Mouse (Mus musculus) MEL (cell line): ENCODE measurements around the gene Stmnd1.

Experiments used
- CTCF ChIP-seq, 3 experiments: IDR thresholded peaks in 2 of 3; conservative IDR thresholded peaks in 1 of 3; 2 replicates each; pipeline ENCODE4 v1.5.1; 2011 to 2012; ENCODE audit warnings: low read length in 3 of 3, low read depth in 2 of 3, mild to moderate bottlenecking in 2 of 3, improper control_type of control experiment in 1 of 3, inconsistent platforms in 1 of 3, mixed read lengths in 1 of 3, moderate library complexity in 1 of 3; ENCODE audit not compliant: control insufficient read depth in 1 of 3, insufficient read depth in 1 of 3, poor library complexity in 1 of 3, severe bottlenecking in 1 of 3
- ETS1 ChIP-seq: IDR thresholded peaks from 2 replicates; pipeline ENCODE4 v1.6.1; 2012; ENCODE audit warnings: low read depth, mild to moderate bottlenecking, inconsistent platforms, low read length, improper control_type of control experiment, moderate library complexity
- MAZ ChIP-seq: IDR thresholded peaks from 2 replicates; pipeline ENCODE4 v1.6.1; 2012; ENCODE audit warnings: low read depth, mild to moderate bottlenecking, inconsistent platforms, low read length, improper control_type of control experiment
- POLR2A ChIP-seq, 2 experiments: IDR thresholded peaks; 2 replicates each; pipeline ENCODE4 v1.6.1; 2011 to 2012; ENCODE audit warnings: low read length in 2 of 2, mild to moderate bottlenecking in 2 of 2, control low read depth in 1 of 2, improper control_type of control experiment in 1 of 2, low read depth in 1 of 2, moderate library complexity in 1 of 2; ENCODE audit not compliant: control insufficient read depth in 1 of 2, insufficient read depth in 1 of 2, poor library complexity in 1 of 2

- no peak for TF ChIP-seq CTCF (IDR thresholded peaks at IDR 0.05 in 2 of 3, conservative IDR thresholded peaks at IDR 0.05 in 1 of 3; ENCODE audit: control insufficient read depth in 1 of 3, insufficient read depth in 1 of 3, low read depth in 2 of 3, low read length in 3 of 3, poor library complexity in 1 of 3, severe bottlenecking in 1 of 3)
- no peak for TF ChIP-seq MAZ
- no peak for TF ChIP-seq POLR2A (IDR thresholded peaks at IDR 0.05; ENCODE audit: control insufficient read depth in 1 of 2, insufficient read depth in 1 of 2, low read depth in 1 of 2, low read length in 2 of 2, poor library complexity in 1 of 2)
- no peak for TF ChIP-seq ETS1
Measured at GRCm38 (mm10) chr13:46294365-46294764, 20.8 kb downstream of the Stmnd1 start.
